Mouse (Mus musculus) thymus, adult 2 months (tissue): ENCODE data around the gene Hprt. TPM values are rescaled to one million over a fixed set of nuclear protein-coding genes. Genes with fewer than 3 reads are reported as not detected.
"Not testable (repeated sequence)": the region's sequence is repeated elsewhere in the genome, so short reads cannot be mapped to it uniquely, and the experiment has no call there.

Experiments used
- DNase-seq: peaks from one replicate; pipeline ENCODE4 v3.0.0; 2021
- H3K27ac ChIP-seq: fragments of 200-500 bp; 2 replicates; pipeline ENCODE4 v1.5.1; 2012; ENCODE audit warnings: low read length, control low read depth; ENCODE audit not compliant: control insufficient read depth, insufficient read depth
- H3K27me3 ChIP-seq: fragments of 200-500 bp; 2 replicates; pipeline ENCODE4 v1.6.1; 2012; ENCODE audit warnings: mild to moderate bottlenecking, low read length, moderate library complexity, mixed read lengths; ENCODE audit not compliant: control insufficient read depth, insufficient read depth
- H3K36me3 ChIP-seq: fragments of 200-500 bp; 2 replicates; pipeline ENCODE4 v1.6.1; 2012; ENCODE audit warnings: mild to moderate bottlenecking, low read length, moderate library complexity; ENCODE audit not compliant: control insufficient read depth, insufficient read depth
- H3K4me1 ChIP-seq: fragments of 200-500 bp; replicated peaks from 2 replicates; pipeline ENCODE4 v1.6.1; 2012; ENCODE audit warnings: low read length; ENCODE audit not compliant: control insufficient read depth, insufficient read depth
- H3K4me3 ChIP-seq: fragments of 200-500 bp; 2 replicates; pipeline ENCODE4 v1.5.1; 2012; ENCODE audit warnings: mild to moderate bottlenecking, low read length, control low read depth, moderate library complexity; ENCODE audit not compliant: control insufficient read depth, insufficient read depth
- CTCF ChIP-seq: fragments of 200-500 bp; IDR thresholded peaks from 2 replicates; pipeline ENCODE4 v1.5.1; 2012; ENCODE audit warnings: mild to moderate bottlenecking, control low read depth, low read length, moderate library complexity, borderline replicate concordance; ENCODE audit not compliant: control insufficient read depth, poor library complexity, insufficient read depth; ENCODE audit errors: extremely low read depth
- POLR2A ChIP-seq: fragments of 200-500 bp; IDR thresholded peaks from 2 replicates; pipeline ENCODE4 v1.6.1; 2012; ENCODE audit warnings: mild to moderate bottlenecking, low read length, control low read depth, moderate library complexity; ENCODE audit not compliant: control insufficient read depth, poor library complexity, insufficient read depth; ENCODE audit errors: extremely low read depth
- WGBS: fragments of 180-500 bp; shearing (Covaris S2); methylation state at CpG from one replicate; pipeline ENCODE4 v1.1.7; 2018; 5-methylcytosine and 5-hydroxymethylcytosine counted together
- polyA plus RNA-seq: library from polyadenylated mRNA; depleted of rRNA; stranded (reverse); fragments of >200 nt; gene quantifications from 2 replicates; pipeline ENCODE4 v1.2.3, GENCODE M21; 2012

The Hprt gene
- polyA plus RNA-seq, 1 experiment, result 19.6 TPM

GRCm38 (mm10) chrX:53006062-53006461 is 18.1 kb downstream of the Hprt start:
- TF ChIP-seq POLR2A, result no peak
- TF ChIP-seq CTCF, result no peak
- 56% methylated on average over 3 of the region's 3 CpGs for WGBS
- Histone ChIP-seq H3K27ac (no peak overlapping the region), H3K4me3 (no peak overlapping the region), H3K36me3 (peaks cover 5% of the 10 kb centered on the region), H3K27me3 (no peaks in the 10 kb centered on the region), H3K4me1 (no peaks in the 10 kb centered on the region)
- DNase-seq, result peak; percentile 3

GRCm38 (mm10) chrX:53015549-53015948 is 27.6 kb downstream of the Hprt start:
- Histone ChIP-seq H3K4me1 (no peaks in the 10 kb centered on the region), H3K4me3 (no peak overlapping the region), H3K27me3 (no peaks in the 10 kb centered on the region), H3K27ac (no peak overlapping the region), H3K36me3 (peaks cover 4% of the 10 kb centered on the region)
- TF ChIP-seq POLR2A (no peak), CTCF (no peak)
- peak; percentile 10 for DNase-seq

GRCm38 (mm10) chrX:53023021-53023420 is 35.1 kb downstream of the Hprt start:
- Histone ChIP-seq H3K4me1 (no peaks in the 10 kb centered on the region), H3K27ac (no peak overlapping the region), H3K4me3 (no peak overlapping the region), H3K36me3 (no peaks in the 10 kb centered on the region), H3K27me3 (no peaks in the 10 kb centered on the region)
- 98% methylated on average over 2 of the region's 2 CpGs for WGBS
- no peak for DNase-seq
- TF ChIP-seq POLR2A (no peak), CTCF (no peak)

GRCm38 (mm10) chrX:53024268-53024667 is 36.3 kb downstream of the Hprt start:
- H3K4me1 ChIP-seq, H3K27me3 ChIP-seq, H3K27ac ChIP-seq, H3K4me3 ChIP-seq, DNase-seq, H3K36me3 ChIP-seq: not testable (repeated sequence)
- 17% methylated on average over 3 of the region's 3 CpGs for WGBS

GRCm38 (mm10) chrX:53025471-53026223 is 37.7 kb downstream of the Hprt start:
- 90% methylated on average over 11 of the region's 11 CpGs for WGBS
- no peak for DNase-seq
- Histone ChIP-seq H3K27ac (no peak overlapping the region), H3K27me3 (no peaks in the 10 kb centered on the region), H3K4me1 (no peaks in the 10 kb centered on the region), H3K36me3 (no peaks in the 10 kb centered on the region), H3K4me3 (no peak overlapping the region)
- no peak for TF ChIP-seq POLR2A
- no peak for TF ChIP-seq CTCF

- peak; percentile 9 for DNase-seq
- Histone ChIP-seq H3K4me3 (no peak overlapping the region), H3K27ac (no peak overlapping the region), H3K27me3 (no peaks in the 10 kb centered on the region), H3K4me1 (no peaks in the 10 kb centered on the region; the same call in 1 of the 2 replicates), H3K36me3 (no peaks in the 10 kb centered on the region)
- 6% methylated on average over 5 of the region's 5 CpGs for WGBS
- no peak for TF ChIP-seq POLR2A
- no peak for TF ChIP-seq CTCF
Observed at GRCm38 (mm10) chrX:53029559-53029958, 41.6 kb downstream of the Hprt start.

- no peak for TF ChIP-seq POLR2A
- TF ChIP-seq CTCF, result no peak
- Histone ChIP-seq H3K4me1 (no peaks in the 10 kb centered on the region; the same call in none of the 2 replicates), H3K27me3 (no peaks in the 10 kb centered on the region), H3K27ac (no peak overlapping the region), H3K4me3 (no peak overlapping the region), H3K36me3 (no peaks in the 10 kb centered on the region)
- no peak for DNase-seq
- 69% methylated on average over 4 of the region's 4 CpGs for WGBS
Observed at GRCm38 (mm10) chrX:53038194-53038593, 50.3 kb downstream of the Hprt start.
